Mouse (Mus musculus) bone marrow macrophage, adult 2 months (primary cell): Measurements from ENCODE around the gene Pcbp4.

Experiments used
- CTCF ChIP-seq: IDR thresholded peaks from 2 replicates; pipeline ENCODE4 v1.5.1; 2012; ENCODE audit warnings: low read depth, mild to moderate bottlenecking, low read length, moderate library complexity
- POLR2A ChIP-seq: IDR thresholded peaks from 2 replicates; pipeline ENCODE4 v1.6.1; 2012; ENCODE audit warnings: mild to moderate bottlenecking, low read depth, low read length, borderline replicate concordance

GRCm38 (mm10) chr9:106447951-106448350, 5.1 kb upstream of the Pcbp4 start:
- TF ChIP-seq CTCF = no peak
- no peak for TF ChIP-seq POLR2A
